Comparison of ENCODE assay signal across 10 mouse cellular contexts in genomic region chr9:44537625-44538301, GRCm38 (mm10). TPM values are rescaled to one million over a fixed set of nuclear protein-coding genes. Genes with fewer than 3 reads are reported as not detected.
DNase-seq lines count a peak whose midpoint lies in the region; ATAC-seq lines count a peak whose summit lies in the region.
"Had no signal": no experiment of that assay in that cellular context is flagged by ENCODE, and none has a peak within 500 bp of the region (broad histone marks: within the 10 kb centered on the region; RNA-seq: fewer than 3 reads in every experiment).

No protein-coding gene starts in this region.

- DNase-seq in heart, postnatal 4 days = no peak
- DNase-seq in induced T-regulatory cell, adult 2 months (ENCODE audit: low read depth) = peak; percentile 89
- no peak for DNase-seq in layer of hippocampus, adult 11-12 months (ENCODE audit: low spot score)

- H3K9ac ChIP-seq in heart, embryonic 13.5 days = no peak overlapping the region; the same call in 1 of the 2 replicates
- H3K9ac ChIP-seq in hindbrain, embryonic 16.5 days (ENCODE audit: low read depth, low read length) = no peak overlapping the region
- no peak overlapping the region for H3K9ac ChIP-seq in forebrain, embryonic 13.5 days
- H3K9ac ChIP-seq: forebrain, embryonic 12.5 days had no signal

- no peaks in the 10 kb centered on the region for H3K36me3 ChIP-seq in heart, embryonic 13.5 days
- H3K36me3 ChIP-seq in hindbrain, embryonic 16.5 days (ENCODE audit: control insufficient read depth, insufficient read depth, low read length) = no peaks in the 10 kb centered on the region
- H3K36me3 ChIP-seq in forebrain, embryonic 13.5 days (ENCODE audit: poor library complexity, severe bottlenecking) = no peaks in the 10 kb centered on the region
- H3K36me3 ChIP-seq: forebrain, embryonic 12.5 days had no signal

- H3K4me1 ChIP-seq in heart, embryonic 13.5 days = peaks cover 10% of the 10 kb centered on the region
- no peaks in the 10 kb centered on the region for H3K4me1 ChIP-seq in hindbrain, embryonic 16.5 days (ENCODE audit: control insufficient read depth, insufficient read depth, low read depth, low read length)
- no peaks in the 10 kb centered on the region for H3K4me1 ChIP-seq in forebrain, embryonic 13.5 days

- 0 out of 2 replicates have a peak overlapping the region, but pooled peaks have one; percentile 14 for H3K4me2 ChIP-seq in heart, embryonic 13.5 days
- no peak overlapping the region for H3K4me2 ChIP-seq in hindbrain, embryonic 16.5 days (ENCODE audit: low read length)
- H3K4me2 ChIP-seq in forebrain, embryonic 13.5 days = no peak overlapping the region
- H3K4me2 ChIP-seq: forebrain, embryonic 12.5 days had no signal

- no peak overlapping the region for H3K27ac ChIP-seq in heart, embryonic 13.5 days (replicated peaks)
- no peak overlapping the region for H3K27ac ChIP-seq in hindbrain, embryonic 16.5 days (ENCODE audit: low read depth, low read length)
- no peak overlapping the region for H3K27ac ChIP-seq in forebrain, embryonic 13.5 days
- H3K27ac ChIP-seq: forebrain, embryonic 12.5 days had no signal

- no peaks in the 10 kb centered on the region for H3K9me3 ChIP-seq in heart, embryonic 13.5 days
- no peaks in the 10 kb centered on the region for H3K9me3 ChIP-seq in hindbrain, embryonic 16.5 days (ENCODE audit: control insufficient read depth, low read length)
- H3K9me3 ChIP-seq in forebrain, embryonic 13.5 days (replicated peaks) = no peaks in the 10 kb centered on the region
- H3K9me3 ChIP-seq: forebrain, embryonic 12.5 days had no signal

- H3K27me3 ChIP-seq in heart, embryonic 13.5 days (replicated peaks) = no peaks in the 10 kb centered on the region
- H3K27me3 ChIP-seq in hindbrain, embryonic 16.5 days (replicated peaks; ENCODE audit: control insufficient read depth, insufficient read depth, low read length) = no peaks in the 10 kb centered on the region
- no peaks in the 10 kb centered on the region for H3K27me3 ChIP-seq in forebrain, embryonic 13.5 days
- H3K27me3 ChIP-seq: forebrain, embryonic 12.5 days had no signal

- no peak; the same call in 1 of the 2 replicates for ATAC-seq in heart, embryonic 13.5 days (ENCODE audit: extremely low read depth, insufficient number of reproducible peaks, low FRiP score, low TSS enrichment)
- ATAC-seq in CD4-positive, CD25-positive, alpha-beta regulatory T cell, adult 4 months = peak; percentile 58
- ATAC-seq in neutrophil, adult 5-6 weeks (ENCODE audit: extremely low read depth, insufficient number of reproducible peaks, low FRiP score, poor library complexity, severe bottlenecking) = peak; percentile 19
- ATAC-seq in hindbrain, embryonic 16.5 days = no peak
- no peak for ATAC-seq in forebrain, embryonic 13.5 days
- ATAC-seq: intestine, postnatal 0 days had no signal

- no peak overlapping the region for H3K4me3 ChIP-seq in heart, embryonic 13.5 days
- no peak overlapping the region for H3K4me3 ChIP-seq in hindbrain, embryonic 16.5 days (ENCODE audit: low read length)
- H3K4me3 ChIP-seq in forebrain, embryonic 13.5 days = no peak overlapping the region
- H3K4me3 ChIP-seq: forebrain, embryonic 12.5 days had no signal

- 46% methylated on average over 19 of the region's 19 CpGs for WGBS in heart, embryonic 13.5 days
- WGBS in hindbrain, embryonic 16.5 days = 83% methylated on average over 19 of the region's 19 CpGs
- WGBS in forebrain, embryonic 13.5 days = 87% methylated on average over 19 of the region's 19 CpGs

RNA-seq across cellular contexts. Expression of gene Cxcr5, which starts 23.9 kb away (rescaled TPM):
- polyA plus RNA-seq in heart, embryonic 13.5 days (2015; fragmentation: Nextera tagmentation; extraction: Ambion mirVana) = not detected in 2 replicates
- total RNA-seq in heart, postnatal 4 days (2021) = under 1 TPM; 0.14 to 0.29 TPM
- 100 to 1,000 TPM in 1 of 2 experiments, 10 to 100 TPM in 1; 93.9 to 121 TPM for polyA plus RNA-seq in CD4-positive, CD25-positive, alpha-beta regulatory T cell, adult 4 months (2017; shearing (Covaris generic))
- total RNA-seq in neutrophil, adult 5-6 weeks (2017) = 207 and 222 TPM in 2 replicates
- polyA plus RNA-seq in hindbrain, embryonic 16.5 days (2015; fragmentation: Nextera tagmentation; extraction: Ambion mirVana) = not detected in 2 replicates
- polyA plus RNA-seq in forebrain, embryonic 13.5 days (2015; fragmentation: Nextera tagmentation; extraction: Ambion mirVana) = not detected in 2 replicates

RNA-seq across cellular contexts. Expression of gene Bcl9l, which starts 55.1 kb away (rescaled TPM):
- polyA plus RNA-seq in heart, embryonic 13.5 days (2015; fragmentation: Nextera tagmentation; extraction: Ambion mirVana) = 7.3 and 9.4 TPM in 2 replicates
- total RNA-seq in heart, postnatal 4 days (2021) = 10 to 100 TPM; 56.8 to 64.0 TPM
- polyA plus RNA-seq in CD4-positive, CD25-positive, alpha-beta regulatory T cell, adult 4 months (2017; shearing (Covaris generic)) = 10 to 100 TPM; 13.3 to 17.6 TPM
- 18.3 and 26.5 TPM in 2 replicates for total RNA-seq in neutrophil, adult 5-6 weeks (2017)
- polyA plus RNA-seq in hindbrain, embryonic 16.5 days (2015; fragmentation: Nextera tagmentation; extraction: Ambion mirVana) = 9.7 and 11.1 TPM in 2 replicates
- polyA plus RNA-seq in forebrain, embryonic 13.5 days (2015; fragmentation: Nextera tagmentation; extraction: Ambion mirVana) = 8.6 and 9.1 TPM in 2 replicates

Comparison
In these comparisons a context has a peak if more than half of its experiments do, and no peak if none do; other contexts are left out.
1. ATAC-seq: peak in CD4-positive, CD25-positive, alpha-beta regulatory T cell, adult 4 months (single experiment) and neutrophil, adult 5-6 weeks (single experiment); none in heart, embryonic 13.5 days (single experiment), hindbrain, embryonic 16.5 days (single experiment) and forebrain, embryonic 13.5 days (single experiment).
2. RNA of gene Cxcr5, which starts 23.9 kb away (polyA plus RNA-seq): 93.9 to 121 TPM in CD4-positive, CD25-positive, alpha-beta regulatory T cell, adult 4 months; not detected in heart, embryonic 13.5 days, not detected in forebrain, embryonic 13.5 days and not detected in hindbrain, embryonic 16.5 days; every median in the first group is over 10 times any median in the second.